Mouse (Mus musculus) spleen, postnatal 14 days (tissue): ENCODE data around the gene Atp6v1d.

Experiments used
- DNase-seq, 2 experiments: peaks; one replicate each; pipeline ENCODE4 v3.0.0; 2021 to 2022; ENCODE audit warnings: low spot score in 2 of 2

Atp6v1d gene

DNA sequence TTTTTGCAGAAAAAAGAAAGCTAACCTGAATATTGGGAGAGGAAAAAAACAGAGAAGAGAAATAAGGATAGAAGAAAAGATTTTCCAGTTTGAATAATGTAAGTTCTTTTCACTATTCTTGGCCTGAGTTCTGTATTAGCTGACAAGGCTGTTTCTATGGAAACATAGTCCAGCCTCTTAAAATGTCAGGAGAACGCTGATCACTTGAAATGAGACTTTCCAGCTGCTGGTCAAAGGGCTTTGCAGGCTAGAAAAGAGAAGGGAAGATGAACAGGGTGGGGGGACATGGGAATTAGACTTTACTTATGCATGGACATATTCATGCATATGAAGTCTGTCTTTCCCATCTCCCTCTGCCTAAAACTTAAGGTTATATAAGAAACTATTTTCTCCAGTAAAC, 67.2 kb downstream of the Atp6v1d start:
- DNase-seq: no peak

DNA sequence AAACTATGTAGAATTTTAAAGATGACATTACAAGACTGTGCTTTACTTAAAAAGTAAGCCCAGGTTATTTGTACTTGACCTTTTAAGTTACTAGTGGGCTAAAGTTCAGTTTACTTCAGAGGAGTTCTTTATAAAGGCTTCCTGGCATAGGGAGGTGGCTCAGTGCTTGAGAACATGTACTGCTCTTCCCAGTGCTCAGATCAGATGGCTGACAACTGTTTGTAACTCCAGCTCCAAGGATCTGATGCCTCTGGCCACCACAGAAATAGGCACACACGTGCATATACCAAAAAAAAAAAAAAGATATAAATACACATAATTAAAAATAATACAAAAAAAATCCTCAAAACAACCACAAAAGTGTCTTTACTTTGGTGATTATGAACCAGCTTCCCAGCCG, 70.6 kb downstream of the Atp6v1d start:
- DNase-seq: no peak
